Comparison of ENCODE assay signal across 9 mouse cellular contexts in the genomic region with DNA sequence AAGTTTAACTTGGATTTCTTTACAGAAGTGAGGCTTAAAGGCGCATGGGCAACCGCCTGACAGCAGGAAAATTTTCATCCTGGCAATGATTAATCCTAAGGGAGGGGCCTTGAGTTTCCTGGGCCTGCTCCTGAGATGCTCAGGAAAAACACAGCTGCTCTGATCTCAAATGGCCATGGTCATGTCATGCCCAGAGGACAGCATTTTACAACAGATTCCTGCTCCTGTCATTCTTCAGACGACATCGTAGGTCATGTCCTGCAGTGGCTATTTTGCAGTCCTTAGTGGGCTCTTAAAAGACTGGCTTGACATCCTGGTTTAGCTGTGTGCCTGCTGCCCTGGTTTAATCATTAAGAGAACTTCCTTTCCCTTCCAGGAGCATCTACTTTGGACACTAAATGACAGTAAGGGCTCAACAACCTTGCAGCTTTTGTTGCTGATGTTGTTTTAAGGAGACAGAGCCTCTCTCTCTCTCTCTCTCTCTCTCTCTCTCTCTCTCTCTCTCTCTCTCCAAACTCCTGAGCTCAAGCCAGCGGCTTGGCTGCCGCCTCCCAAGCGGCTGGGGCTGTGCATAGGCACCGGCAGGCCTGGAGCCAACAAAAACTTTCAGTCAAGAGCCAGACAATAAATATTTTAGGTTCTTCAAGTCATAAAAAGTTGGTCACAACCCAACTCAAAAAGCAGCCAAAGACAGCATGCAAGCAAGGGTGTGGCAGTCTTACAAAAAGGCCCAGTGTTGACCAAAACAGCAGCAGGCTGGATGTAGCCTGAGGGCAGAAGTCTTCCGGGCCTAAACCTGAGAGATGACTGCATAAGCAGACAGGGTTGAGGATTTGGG. TPM values are rescaled to one million over a fixed set of nuclear protein-coding genes. Genes with fewer than 3 reads are reported as not detected.
A peak's percentile ranks its signal among the peaks of the same experiment; 100 is the strongest.
DNase-seq lines count a peak whose midpoint lies in the region; ATAC-seq and TF ChIP-seq lines count a peak whose summit lies in the region.
"Had no signal": no experiment of that assay in that cellular context is flagged by ENCODE, and none has a peak within 500 bp of the region (broad histone marks: within the 10 kb centered on the region; RNA-seq: fewer than 3 reads in every experiment).

No protein-coding gene starts in this region.

- H3K4me1 ChIP-seq in heart, embryonic 14.5 days (ENCODE audit: control insufficient read depth in 2 of 2, insufficient read depth in 2 of 2, low read length in 2 of 2), result peaks cover 0 to 4% of the 10 kb centered on the region in 2 experiments; a peak in 3 of 4 replicates
- H3K4me1 ChIP-seq in limb, embryonic 13.5 days, result peaks cover 28% of the 10 kb centered on the region
- no peaks in the 10 kb centered on the region; the same call in 1 of the 2 replicates for H3K4me1 ChIP-seq in stomach, postnatal 0 days (replicated peaks; ENCODE audit: control insufficient read depth, insufficient read depth)

- H3K4me2 ChIP-seq in heart, embryonic 14.5 days (ENCODE audit: low read length), result no peak overlapping the region
- H3K4me2 ChIP-seq in limb, embryonic 13.5 days (replicated peaks), result peak overlapping the region; percentile 41
- no peak overlapping the region for H3K4me2 ChIP-seq in stomach, postnatal 0 days (replicated peaks; ENCODE audit: low read depth)

- intact Hi-C loops in left cerebral cortex, postnatal 14 days (cut with DNase I), result no loop called here

- H3K9me3 ChIP-seq in heart, embryonic 14.5 days (ENCODE audit: control insufficient read depth, low read length), result no peaks in the 10 kb centered on the region
- no peaks in the 10 kb centered on the region for H3K9me3 ChIP-seq in limb, embryonic 13.5 days
- H3K9me3 ChIP-seq in stomach, postnatal 0 days (ENCODE audit: control insufficient read depth, low read length), result no peaks in the 10 kb centered on the region

- no peaks in the 10 kb centered on the region for H3K27me3 ChIP-seq in heart, embryonic 14.5 days (ENCODE audit: control insufficient read depth, insufficient read depth, low read length)
- H3K27me3 ChIP-seq in limb, embryonic 13.5 days, result no peaks in the 10 kb centered on the region
- H3K27me3 ChIP-seq in stomach, postnatal 0 days (ENCODE audit: control insufficient read depth, insufficient read depth, low read length), result no peaks in the 10 kb centered on the region

- 49% methylated on average over 9 of the region's 9 CpGs for WGBS in heart, embryonic 14.5 days
- WGBS in limb, embryonic 13.5 days, result 41% methylated on average over 9 of the region's 9 CpGs
- WGBS in stomach, postnatal 0 days, result 23% methylated on average over 9 of the region's 9 CpGs

- H3K27ac ChIP-seq in heart, embryonic 14.5 days (replicated peaks in 1 of 2; ENCODE audit: control insufficient read depth in 1 of 2, insufficient read depth in 1 of 2, low read depth in 2 of 2, low read length in 2 of 2), result peak overlapping the region; percentile 33 to 62
- peak overlapping the region; percentile 91 for H3K27ac ChIP-seq in limb, embryonic 13.5 days
- peak overlapping the region; percentile 61; the same call in 1 of the 2 replicates for H3K27ac ChIP-seq in stomach, postnatal 0 days (replicated peaks)
- H3K27ac ChIP-seq: macrophage had no signal

- 0 out of 2 replicates have a peak, but pooled peaks have one; percentile 44 for ATAC-seq in heart, embryonic 14.5 days (ENCODE audit: insufficient number of reproducible peaks, insufficient read depth, low FRiP score, low read depth)
- ATAC-seq in limb, embryonic 13.5 days (ENCODE audit: low FRiP score, low read depth), result peak; percentile 80
- ATAC-seq in stomach, postnatal 0 days (ENCODE audit: low FRiP score, low TSS enrichment), result peak; percentile 47

- TF ChIP-seq CTCF in stomach, postnatal 0 days (IDR thresholded peaks at IDR 0.05; ENCODE audit: low read depth), result no peak

- H3K4me3 ChIP-seq in heart, embryonic 14.5 days (ENCODE audit: control insufficient read depth in 1 of 2, insufficient read depth in 1 of 2, low read depth in 1 of 2, low read length in 2 of 2), result no peak overlapping the region
- H3K4me3 ChIP-seq in limb, embryonic 13.5 days, result no peak overlapping the region
- H3K4me3 ChIP-seq in stomach, postnatal 0 days (ENCODE audit: low read depth, low read length), result no peak overlapping the region

- no peak for TF ChIP-seq EP300 in stomach, postnatal 0 days (optimal IDR thresholded peaks at IDR 0.05)

- peaks cover 11% of the 10 kb centered on the region; the same call in 1 of the 2 replicates for H3K36me3 ChIP-seq in heart, embryonic 14.5 days (ENCODE audit: control insufficient read depth, insufficient read depth, low read length)
- peaks cover 60% of the 10 kb centered on the region for H3K36me3 ChIP-seq in limb, embryonic 13.5 days
- peaks cover 4% of the 10 kb centered on the region; the same call in 1 of the 2 replicates for H3K36me3 ChIP-seq in stomach, postnatal 0 days (ENCODE audit: control insufficient read depth, insufficient read depth, low read length)

- H3K9ac ChIP-seq in heart, embryonic 14.5 days (ENCODE audit: low read length), result no peak overlapping the region
- no peak overlapping the region for H3K9ac ChIP-seq in limb, embryonic 13.5 days
- no peak overlapping the region for H3K9ac ChIP-seq in stomach, postnatal 0 days (ENCODE audit: low read length)

- DNase-seq in 3134 (ENCODE audit: extremely low read depth, insufficient read length, low spot score), result peak; percentile 88
- peak; percentile 77 for DNase-seq in adrenal gland, postnatal 10 days
- DNase-seq in stomach, postnatal 0 days (ENCODE audit: low spot score), result peak; percentile 27
- no peak for DNase-seq in embryo, embryonic 10.5 days (ENCODE audit: low spot score)
- no peak for DNase-seq in left cerebral cortex, postnatal 14 days (ENCODE audit: low spot score in 2 of 2)
- no peak for DNase-seq in cerebellum, postnatal 25 days

RNA-seq across cellular contexts. Expression of a gene that starts 20.0 kb away (rescaled TPM):
- total RNA-seq in adrenal gland, postnatal 10 days (2021), result 1 to 10 TPM; 4.0 to 5.4 TPM
- polyA plus RNA-seq in heart, embryonic 14.5 days (2014; fragmentation: Nextera tagmentation; extraction: Ambion mirVana), result 0.38 TPM in 1 of 2 replicates, not detected in the other
- polyA plus RNA-seq in limb, embryonic 13.5 days (2015; fragmentation: Nextera tagmentation; extraction: Ambion mirVana), result 0.29 and 0.78 TPM in 2 replicates
- 11.9 and 13.9 TPM in 2 replicates for polyA plus RNA-seq in stomach, postnatal 0 days (2015; fragmentation: Nextera tagmentation; extraction: Ambion mirVana)
- total RNA-seq in left cerebral cortex, postnatal 14 days (2021), result 1 to 10 TPM; 5.1 to 6.0 TPM
- polyA plus RNA-seq: macrophage had no signal

RNA-seq across cellular contexts. Expression of a gene that starts 35.3 kb away (rescaled TPM):
- not detected for total RNA-seq in adrenal gland, postnatal 10 days (2021)
- polyA plus RNA-seq in heart, embryonic 14.5 days (2014; fragmentation: Nextera tagmentation; extraction: Ambion mirVana), result not detected in 2 replicates
- polyA plus RNA-seq in limb, embryonic 13.5 days (2015; fragmentation: Nextera tagmentation; extraction: Ambion mirVana), result 0.33 and 0.65 TPM in 2 replicates
- polyA plus RNA-seq in stomach, postnatal 0 days (2015; fragmentation: Nextera tagmentation; extraction: Ambion mirVana), result 1.9 and 3.0 TPM in 2 replicates
- not detected for total RNA-seq in left cerebral cortex, postnatal 14 days (2021)
- polyA plus RNA-seq: macrophage had no signal

Comparison
In these comparisons a context has a peak if more than half of its experiments do, and no peak if none do; other contexts are left out.
1. DNase-seq: peak in 3134 (single experiment), adrenal gland, postnatal 10 days (single experiment) and stomach, postnatal 0 days (single experiment); none in embryo, embryonic 10.5 days (single experiment), left cerebral cortex, postnatal 14 days (0 of 2) and cerebellum, postnatal 25 days (0 of 2).
2. Peak in every context shown above with its lines, with median percentiles within 50 percentile points of each other: ATAC-seq and H3K27ac ChIP-seq.